Mouse (Mus musculus): ENCODE measurements around the gene Cotl1.

- TF ChIP-seq CTCF (conservative IDR thresholded peaks at IDR 0.05; ENCODE audit: insufficient read depth, insufficient read length, low read depth, low read length) (no peak), POLR2A (IDR thresholded peaks at IDR 0.05; ENCODE audit: low read depth, low read length) (no peak)
Observed at GRCm38 (mm10) chr8:119780402-119781049, 59.8 kb downstream of the Cotl1 start.

All from kidney, adult 2 months (tissue).